Mouse (Mus musculus) MEL (cell line): ENCODE data around the gene Kbtbd8. TPM values are rescaled to one million over a fixed set of nuclear protein-coding genes. Genes with fewer than 3 reads are reported as not detected.
A peak's percentile ranks its signal among the peaks of the same experiment; 100 is the strongest.

ENCODE experiments used
- DNase-seq: peaks from one replicate; pipeline ENCODE4 v3.0.0; 2011; ENCODE audit warnings: low read depth, low spot score
- H3K27ac ChIP-seq: 2 replicates; pipeline ENCODE4 v1.5.1; 2012; ENCODE audit warnings: low read depth, mild to moderate bottlenecking, control low read depth, low read length, moderate library complexity; ENCODE audit not compliant: control insufficient read depth
- H3K27me3 ChIP-seq, 2 experiments: fragments of 150-350 bp in 1 of 2; sonication (generic) in 1 of 2; 2 replicates each; pipeline ENCODE4 v1.6.1; 2012; ENCODE audit warnings: low read length in 2 of 2, mild to moderate bottlenecking in 2 of 2, improper control_type of control experiment in 1 of 2, moderate library complexity in 1 of 2; ENCODE audit not compliant: insufficient read depth in 2 of 2, control insufficient read depth in 1 of 2
- H3K36me3 ChIP-seq, 2 experiments: 2 replicates each; pipeline ENCODE4 v1.6.1; 2012 to 2014; ENCODE audit warnings: low read length in 2 of 2, improper control_type of control experiment in 1 of 2, inconsistent platforms in 1 of 2, mild to moderate bottlenecking in 1 of 2; ENCODE audit not compliant: insufficient read depth in 2 of 2, control insufficient read depth in 1 of 2
- H3K4me1 ChIP-seq, 2 experiments: fragments of 150-350 bp in 1 of 2; sonication (generic) in 1 of 2; 2 replicates each; pipeline ENCODE4 v1.6.1; 2012; ENCODE audit warnings: low read length in 2 of 2, improper control_type of control experiment in 1 of 2, mild to moderate bottlenecking in 1 of 2; ENCODE audit not compliant: insufficient read depth in 2 of 2, control insufficient read depth in 1 of 2
- H3K4me3 ChIP-seq, 2 experiments: fragments of 150-350 bp in 1 of 2; sonication (generic) in 1 of 2; 2 replicates each; pipeline ENCODE4 v1.5.1; 2012; ENCODE audit warnings: low read depth in 2 of 2, low read length in 2 of 2, mild to moderate bottlenecking in 2 of 2, moderate library complexity in 2 of 2, control low read depth in 1 of 2, improper control_type of control experiment in 1 of 2; ENCODE audit not compliant: control insufficient read depth in 1 of 2, insufficient read depth in 1 of 2
- H3K79me2 ChIP-seq: 2 replicates; pipeline ENCODE4 v1.6.1; 2012; ENCODE audit warnings: mild to moderate bottlenecking, low read length, moderate library complexity; ENCODE audit not compliant: control insufficient read depth, poor library complexity, insufficient read depth
- H3K9ac ChIP-seq: 2 replicates; pipeline ENCODE4 v1.6.1; 2012; ENCODE audit warnings: low read depth, mild to moderate bottlenecking, control low read depth, low read length, moderate library complexity; ENCODE audit not compliant: control insufficient read depth, poor library complexity, severe bottlenecking
- H3K9me3 ChIP-seq: fragments of 150-350 bp; sonication (generic); replicated peaks from 2 replicates; pipeline ENCODE4 v1.6.1; 2012; ENCODE audit warnings: mild to moderate bottlenecking, low read length, improper control_type of control experiment, moderate library complexity; ENCODE audit not compliant: insufficient read depth
- BHLHE40 ChIP-seq: IDR thresholded peaks from 2 replicates; pipeline ENCODE4 v1.6.1; 2012; ENCODE audit warnings: low read depth, mild to moderate bottlenecking, inconsistent platforms, low read length, improper control_type of control experiment, borderline replicate concordance
- E2F4 ChIP-seq: IDR thresholded peaks from 2 replicates; pipeline ENCODE4 v1.6.1; 2011; ENCODE audit warnings: low read depth, low read length, improper control_type of control experiment, borderline replicate concordance
- HCFC1 ChIP-seq: IDR thresholded peaks from 2 replicates; pipeline ENCODE4 v1.6.1; 2012; ENCODE audit warnings: low read depth, mild to moderate bottlenecking, inconsistent platforms, low read length, improper control_type of control experiment, moderate library complexity
- MAFK ChIP-seq: IDR thresholded peaks from 2 replicates; pipeline ENCODE4 v1.6.1; 2011; ENCODE audit warnings: low read depth, mild to moderate bottlenecking, low read length, improper control_type of control experiment, borderline replicate concordance
- MAX ChIP-seq: IDR thresholded peaks from 2 replicates; pipeline ENCODE4 v1.6.1; 2011; ENCODE audit warnings: low read length, improper control_type of control experiment
- MYC ChIP-seq: IDR thresholded peaks from 2 replicates; pipeline ENCODE4 v1.6.1; 2011; ENCODE audit warnings: low read depth, mild to moderate bottlenecking, low read length, improper control_type of control experiment, moderate library complexity
- SIN3A ChIP-seq: IDR thresholded peaks from 2 replicates; pipeline ENCODE4 v1.6.1; 2012; ENCODE audit warnings: low read length, improper control_type of control experiment, inconsistent platforms
- TCF12 ChIP-seq: IDR thresholded peaks from 2 replicates; pipeline ENCODE4 v1.6.1; 2014; ENCODE audit warnings: low read depth, mild to moderate bottlenecking, inconsistent platforms, low read length, improper control_type of control experiment, moderate library complexity
- ZC3H11A ChIP-seq: IDR thresholded peaks from 2 replicates; pipeline ENCODE4 v1.6.1; 2012; ENCODE audit warnings: low read depth, mild to moderate bottlenecking, inconsistent platforms, low read length, improper control_type of control experiment
- polyA plus RNA-seq, 2 experiments: library from polyadenylated mRNA; stranded (reverse) in 1 of 2; unstranded in 1 of 2; fragments of >175 nt in 1 of 2; fragments of >200 nt in 1 of 2; gene quantifications; 2 replicates each; pipeline versions ENCODE4 v1.2.1 to v1.2.4; 2012; ENCODE audit warnings: low replicate concordance in 2 of 2, low read depth in 1 of 2; ENCODE audit not compliant: insufficient read length in 2 of 2, insufficient read depth in 1 of 2, missing spikeins in 1 of 2
- total RNA-seq: library from RNA; depleted of rRNA; stranded (reverse); fragments of 300-350 nt; gene quantifications from 2 replicates; pipeline ENCODE4 v1.2.3, GENCODE M21; 2012; rRNA removed

The Kbtbd8 gene
- total and polyA plus RNA-seq, 3 experiments, result 7.0 to 13.5 TPM; not detected in 1

- Histone ChIP-seq H3K27me3 (no peaks in the 10 kb centered on the region; a peak in 1 of 4 replicates), H3K9me3 (no peaks in the 10 kb centered on the region), H3K27ac (no peak overlapping the region), H3K9ac (no peak overlapping the region), H3K4me1 (no peaks in the 10 kb centered on the region), H3K4me3 (no peak overlapping the region), H3K79me2 (no peaks in the 10 kb centered on the region), H3K36me3 (no peaks in the 10 kb centered on the region)
- DNase-seq, result no peak
- TF ChIP-seq MAX (no peak), E2F4 (no peak), HCFC1 (no peak), BHLHE40 (no peak), ZC3H11A (no peak)
- TF ChIP-seq, all 39 proteins: peak for 0
These were observed 50.7 kb downstream of the Kbtbd8 start for GRCm38 (mm10) chr6:95167668-95168227.

DNA sequence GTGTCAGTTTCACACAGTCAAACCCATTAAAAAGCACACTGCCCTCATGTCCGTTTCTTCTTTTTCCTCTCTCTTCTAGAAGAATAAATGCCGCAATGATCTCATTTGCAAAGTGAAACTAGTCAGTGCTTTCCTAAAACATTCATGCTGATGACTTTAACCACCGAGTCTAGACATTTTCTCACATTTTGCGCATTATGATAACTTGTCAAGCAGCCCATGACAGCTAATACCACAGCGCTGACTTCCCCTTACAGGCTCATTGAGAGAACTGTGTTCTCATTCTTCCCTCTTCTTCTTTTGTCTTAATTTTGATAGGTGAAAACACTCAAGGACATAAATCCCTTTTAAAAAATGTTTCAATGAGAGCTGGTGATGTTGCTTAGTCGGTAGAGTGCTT lies 52.4 kb downstream of the Kbtbd8 start:
- no peak overlapping the region for H3K4me3 ChIP-seq
- no peak overlapping the region for H3K27ac ChIP-seq
- TF ChIP-seq HCFC1 (no peak), MAFK (no peak), SIN3A (no peak), ZC3H11A (no peak), TCF12 (no peak)
- no peaks in the 10 kb centered on the region for H3K9me3 ChIP-seq
- H3K27me3 ChIP-seq, result no peaks in the 10 kb centered on the region
- no peaks in the 10 kb centered on the region for H3K36me3 ChIP-seq
- no peaks in the 10 kb centered on the region for H3K4me1 ChIP-seq
- H3K9ac ChIP-seq, result no peak overlapping the region
- DNase-seq, result peak; percentile 9
- no peaks in the 10 kb centered on the region for H3K79me2 ChIP-seq

GRCm38 (mm10) chr6:95174311-95175143 lies 57.5 kb downstream of the Kbtbd8 start:
- H3K9me3 ChIP-seq, result no peaks in the 10 kb centered on the region
- DNase-seq, result no peak
- H3K36me3 ChIP-seq, result no peaks in the 10 kb centered on the region
- no peaks in the 10 kb centered on the region for H3K27me3 ChIP-seq
- TF ChIP-seq MYC, result no peak
- TF ChIP-seq, all 39 proteins: peak for 0
- Histone ChIP-seq H3K4me3 (no peak overlapping the region), H3K79me2 (no peaks in the 10 kb centered on the region), H3K27ac (no peak overlapping the region), H3K4me1 (no peaks in the 10 kb centered on the region), H3K9ac (no peak overlapping the region)

Other genes starting within 250 kb of the Kbtbd8 start
- gene Gm10234, start 204.9 kb downstream of the Kbtbd8 start, total RNA-seq, result not detected in 2 replicates
- gene Gm10234, start 204.9 kb downstream of the Kbtbd8 start, polyA plus RNA-seq, result not detected